Mouse (Mus musculus): ENCODE data around the gene Olfr293. TPM values are rescaled to one million over a fixed set of nuclear protein-coding genes. Genes with fewer than 3 reads are reported as not detected.

The Olfr293 gene
- not detected for polyA plus RNA-seq (2015; fragmentation: Illumina TruSeq; extraction: RNeasy Lipid Tissue Mini Kit (QIAGEN cat#74804); ENCODE audit: insufficient read depth, low read depth, low replicate concordance)

GRCm38 (mm10) chr7:86648761-86649160 is at the start of gene Olfr293:
Olfr293 (plus strand) TSS chr7:86649061.

GRCm38 (mm10) chr7:86616543-86616942 is 32.3 kb upstream of the Olfr293 start, which contains the start of gene Olfr294:
Olfr294 (minus strand) TSS chr7:86616643.

GRCm38 (mm10) chr7:86688030-86688429 is 39.2 kb downstream of the Olfr293 start, which contains the start of gene Olfr292:
Olfr292 (plus strand) TSS chr7:86688330.

Other genes with a start within 250 kb of the Olfr293 start
- gene Olfr301, start 245.2 kb upstream of the Olfr293 start, polyA plus RNA-seq (2015; fragmentation: Illumina TruSeq; extraction: RNeasy Lipid Tissue Mini Kit (QIAGEN cat#74804); ENCODE audit: insufficient read depth, low read depth, low replicate concordance): not detected
- gene Olfr299, start 189.1 kb upstream of the Olfr293 start, polyA plus RNA-seq (2015; fragmentation: Illumina TruSeq; extraction: RNeasy Lipid Tissue Mini Kit (QIAGEN cat#74804); ENCODE audit: insufficient read depth, low read depth, low replicate concordance): not detected
- gene Olfr298, start 156.6 kb upstream of the Olfr293 start, polyA plus RNA-seq (2015; fragmentation: Illumina TruSeq; extraction: RNeasy Lipid Tissue Mini Kit (QIAGEN cat#74804); ENCODE audit: insufficient read depth, low read depth, low replicate concordance): not detected
- gene Olfr297, start 129.1 kb upstream of the Olfr293 start, polyA plus RNA-seq (2015; fragmentation: Illumina TruSeq; extraction: RNeasy Lipid Tissue Mini Kit (QIAGEN cat#74804); ENCODE audit: insufficient read depth, low read depth, low replicate concordance): not detected
- not detected for gene Olfr295, start 65.2 kb upstream of the Olfr293 start, polyA plus RNA-seq (2015; fragmentation: Illumina TruSeq; extraction: RNeasy Lipid Tissue Mini Kit (QIAGEN cat#74804); ENCODE audit: insufficient read depth, low read depth, low replicate concordance)
- gene Olfr294, start 32.4 kb upstream of the Olfr293 start, polyA plus RNA-seq (2015; fragmentation: Illumina TruSeq; extraction: RNeasy Lipid Tissue Mini Kit (QIAGEN cat#74804); ENCODE audit: insufficient read depth, low read depth, low replicate concordance): not detected
- not detected for gene Olfr292, start 39.3 kb downstream of the Olfr293 start, polyA plus RNA-seq (2015; fragmentation: Illumina TruSeq; extraction: RNeasy Lipid Tissue Mini Kit (QIAGEN cat#74804); ENCODE audit: insufficient read depth, low read depth, low replicate concordance)
- gene Folh1, start 126.9 kb downstream of the Olfr293 start, polyA plus RNA-seq (2015; fragmentation: Illumina TruSeq; extraction: RNeasy Lipid Tissue Mini Kit (QIAGEN cat#74804); ENCODE audit: insufficient read depth, low read depth, low replicate concordance): 1.8 TPM
- not detected for gene Vmn2r77, start 146.0 kb downstream of the Olfr293 start, polyA plus RNA-seq (2015; fragmentation: Illumina TruSeq; extraction: RNeasy Lipid Tissue Mini Kit (QIAGEN cat#74804); ENCODE audit: insufficient read depth, low read depth, low replicate concordance)